Mouse (Mus musculus) ovary, postnatal 36 days (tissue): ENCODE measurements around the gene Nbas.

ENCODE experiments used
- DNase-seq: peaks from one replicate; pipeline ENCODE4 v3.0.0; 2022; ENCODE audit warnings: low spot score, mixed read lengths

The Nbas gene

GRCm38 (mm10) chr12:13622150-13622822, 353.4 kb downstream of the Nbas start:
- no peak for DNase-seq

- no peak for DNase-seq
Measured at GRCm38 (mm10) chr12:13626803-13627706, 358.1 kb downstream of the Nbas start.
